Mouse (Mus musculus) kidney, postnatal 36 days (tissue): ENCODE measurements around the gene Lipc.

Source experiments
- DNase-seq, 2 experiments: peaks; one replicate each; pipeline ENCODE4 v3.0.0; 2021 to 2022; ENCODE audit warnings: mixed read lengths in 2 of 2

Lipc gene

GRCm38 (mm10) chr9:70952126-70952525 is at the start of gene Lipc:
Lipc (minus strand) TSS chr9:70952226.
- DNase-seq, result no peak

- DNase-seq, result no peak
These were observed 47.1 kb upstream of the Lipc start for GRCm38 (mm10) chr9:70999161-70999560.

- DNase-seq, result no peak
These were observed 46.7 kb upstream of the Lipc start for GRCm38 (mm10) chr9:70998719-70999118.

- peak in 1 of 2 experiments; percentile 11 for DNase-seq
These were observed 41.3 kb upstream of the Lipc start for GRCm38 (mm10) chr9:70993326-70993725.

- no peak for DNase-seq
These were observed 39.4 kb upstream of the Lipc start for GRCm38 (mm10) chr9:70991401-70991800.

- DNase-seq, result peak in 1 of 2 experiments; percentile 7
These were observed 35.2 kb upstream of the Lipc start for GRCm38 (mm10) chr9:70987210-70987609.

GRCm38 (mm10) chr9:70982991-70983480 is 31.0 kb upstream of the Lipc start:
- no peak for DNase-seq

- no peak for DNase-seq
These were observed 29.7 kb upstream of the Lipc start for GRCm38 (mm10) chr9:70981721-70982120.

GRCm38 (mm10) chr9:70979641-70980040 is 27.6 kb upstream of the Lipc start:
- DNase-seq, result no peak

- DNase-seq, result no peak
These were observed 27.1 kb upstream of the Lipc start for GRCm38 (mm10) chr9:70979171-70979570.

GRCm38 (mm10) chr9:70977392-70977791 is 25.4 kb upstream of the Lipc start:
- DNase-seq, result peak; percentile 36 to 61

- no peak for DNase-seq
These were observed 23.9 kb upstream of the Lipc start for GRCm38 (mm10) chr9:70975921-70976320.

GRCm38 (mm10) chr9:70973286-70973685 is 21.3 kb upstream of the Lipc start:
- DNase-seq, result no peak

GRCm38 (mm10) chr9:70969244-70969643 is 17.2 kb upstream of the Lipc start:
- DNase-seq, result no peak

GRCm38 (mm10) chr9:70965999-70966994 is 14.3 kb upstream of the Lipc start:
- DNase-seq, result no peak

GRCm38 (mm10) chr9:70965422-70965821 is 13.4 kb upstream of the Lipc start:
- no peak for DNase-seq

- no peak for DNase-seq
These were observed 13.0 kb upstream of the Lipc start for GRCm38 (mm10) chr9:70965011-70965410.

- DNase-seq, result no peak
These were observed 11.4 kb upstream of the Lipc start for GRCm38 (mm10) chr9:70963461-70963891.

GRCm38 (mm10) chr9:70962781-70963455 is 10.9 kb upstream of the Lipc start:
- DNase-seq, result no peak

- DNase-seq, result no peak
These were observed 8.3 kb upstream of the Lipc start for GRCm38 (mm10) chr9:70960301-70960700.

- DNase-seq, result no peak
These were observed 7.8 kb upstream of the Lipc start for GRCm38 (mm10) chr9:70959866-70960265.

GRCm38 (mm10) chr9:70959447-70959846 is 7.4 kb upstream of the Lipc start:
- no peak for DNase-seq

GRCm38 (mm10) chr9:70958381-70958780 is 6.4 kb upstream of the Lipc start:
- no peak for DNase-seq

GRCm38 (mm10) chr9:70957717-70958116 is 5.7 kb upstream of the Lipc start:
- no peak for DNase-seq
